Mouse (Mus musculus) CH12.LX (cell line): ENCODE measurements around the gene Coq8a. TPM values are rescaled to one million over a fixed set of nuclear protein-coding genes. Genes with fewer than 3 reads are reported as not detected.

Source experiments
- DNase-seq: peaks from one replicate; pipeline ENCODE4 v3.0.0-alpha.2; 2013; ENCODE audit errors: extremely low read depth
- H3K27ac ChIP-seq: 2 replicates; pipeline ENCODE4 v1.5.1; 2012; ENCODE audit warnings: low read depth, mild to moderate bottlenecking, control low read depth, moderate library complexity; ENCODE audit not compliant: insufficient read depth
- H3K27me3 ChIP-seq: replicated peaks from 2 replicates; pipeline ENCODE3; 2012; ENCODE audit warnings: inconsistent platforms
- H3K36me3 ChIP-seq, 2 experiments: replicated peaks in 1 of 2; 2 replicates each; pipeline versions ENCODE3 to v1.6.1; 2012; ENCODE audit warnings: inconsistent platforms in 1 of 2, low read length in 1 of 2, mild to moderate bottlenecking in 1 of 2, mixed read lengths in 1 of 2, moderate library complexity in 1 of 2; ENCODE audit not compliant: control insufficient read depth in 1 of 2, insufficient read depth in 1 of 2
- H3K4me1 ChIP-seq, 2 experiments: 2 replicates each; pipeline ENCODE4 v1.6.1; 2012; ENCODE audit warnings: inconsistent platforms in 1 of 2, moderate library complexity in 1 of 2; ENCODE audit not compliant: insufficient read depth in 2 of 2, control insufficient read depth in 1 of 2
- H3K4me2 ChIP-seq: 2 replicates; pipeline ENCODE4 v1.6.1; 2012; ENCODE audit warnings: low read depth, mild to moderate bottlenecking, control low read depth; ENCODE audit not compliant: poor library complexity, insufficient read depth, severe bottlenecking
- H3K4me3 ChIP-seq, 3 experiments: fragments of 150-350 bp in 1 of 3; sonication (generic) in 1 of 3; replicated peaks in 1 of 3; 2 replicates each; pipeline versions ENCODE3 to v1.5.1; 2011 to 2012; ENCODE audit warnings: low read depth in 2 of 3, low read length in 2 of 3, mild to moderate bottlenecking in 2 of 3, moderate library complexity in 2 of 3, control low read depth in 1 of 3, improper control_type of control experiment in 1 of 3, inconsistent platforms in 1 of 3, mixed read lengths in 1 of 3; ENCODE audit not compliant: poor library complexity in 1 of 3
- H3K79me2 ChIP-seq: replicated peaks from 2 replicates; pipeline ENCODE4 v1.6.1; 2012; ENCODE audit warnings: mild to moderate bottlenecking, moderate library complexity; ENCODE audit not compliant: control insufficient read depth, poor library complexity, insufficient read depth, severe bottlenecking; ENCODE audit errors: extremely low read depth
- H3K9ac ChIP-seq: 2 replicates; pipeline ENCODE4 v1.6.1; 2012; ENCODE audit warnings: low read depth, mild to moderate bottlenecking, control low read depth, moderate library complexity; ENCODE audit not compliant: insufficient read depth
- H3K9me3 ChIP-seq: replicated peaks from 2 replicates; pipeline ENCODE3; 2012; ENCODE audit warnings: low read length, inconsistent platforms, mixed read lengths
- ELF1 ChIP-seq: IDR thresholded peaks from 2 replicates; pipeline ENCODE4 v1.6.1; 2014; ENCODE audit warnings: low read depth, mild to moderate bottlenecking, inconsistent platforms, low read length, improper control_type of control experiment
- ETS1 ChIP-seq: conservative IDR thresholded peaks from 2 replicates; pipeline ENCODE4 v1.6.1; 2012; ENCODE audit warnings: low read depth, mild to moderate bottlenecking, inconsistent platforms, low read length, improper control_type of control experiment, moderate library complexity
- GABPA ChIP-seq: IDR thresholded peaks from 2 replicates; pipeline ENCODE4 v1.6.1; 2012; ENCODE audit warnings: low read depth, low read length, improper control_type of control experiment, inconsistent platforms; ENCODE audit not compliant: insufficient replicate concordance
- JUN ChIP-seq: IDR thresholded peaks from 2 replicates; pipeline ENCODE4 v1.6.1; 2011; ENCODE audit warnings: low read depth, mild to moderate bottlenecking, low read length, improper control_type of control experiment, moderate library complexity; ENCODE audit not compliant: insufficient read depth
- JUND ChIP-seq: conservative IDR thresholded peaks from 2 replicates; pipeline ENCODE4 v1.6.1; 2011; ENCODE audit warnings: low read depth, low read length, improper control_type of control experiment
- MAFK ChIP-seq: IDR thresholded peaks from 2 replicates; pipeline ENCODE4 v1.6.1; 2011; ENCODE audit warnings: low read length, improper control_type of control experiment; ENCODE audit not compliant: insufficient replicate concordance
- MAX ChIP-seq: IDR thresholded peaks from 2 replicates; pipeline ENCODE4 v1.6.1; 2011; ENCODE audit warnings: low read length, improper control_type of control experiment
- MAZ ChIP-seq: IDR thresholded peaks from 2 replicates; pipeline ENCODE4 v1.6.1; 2012; ENCODE audit warnings: low read depth, mild to moderate bottlenecking, inconsistent platforms, low read length, improper control_type of control experiment, moderate library complexity
- MEF2A ChIP-seq: IDR thresholded peaks from 2 replicates; pipeline ENCODE4 v1.6.1; 2014; ENCODE audit warnings: low read depth, mild to moderate bottlenecking, inconsistent platforms, low read length, improper control_type of control experiment, borderline replicate concordance
- MXI1 ChIP-seq: IDR thresholded peaks from 2 replicates; pipeline ENCODE4 v1.6.1; 2011; ENCODE audit warnings: mild to moderate bottlenecking, low read depth, low read length, improper control_type of control experiment
- NELFE ChIP-seq: IDR thresholded peaks from 2 replicates; pipeline ENCODE4 v1.6.1; 2011; ENCODE audit warnings: low read depth, low read length, improper control_type of control experiment
- NRF1 ChIP-seq: IDR thresholded peaks from 2 replicates; pipeline ENCODE4 v1.6.1; 2014; ENCODE audit warnings: low read depth, mild to moderate bottlenecking, inconsistent platforms, low read length, improper control_type of control experiment, moderate library complexity
- RAD21 ChIP-seq: IDR thresholded peaks from 2 replicates; pipeline ENCODE4 v1.6.1; 2011; ENCODE audit warnings: low read depth, mild to moderate bottlenecking, low read length, improper control_type of control experiment, moderate library complexity
- RCOR1 ChIP-seq: conservative IDR thresholded peaks from 2 replicates; pipeline ENCODE4 v1.6.1; 2012; ENCODE audit warnings: low read depth, mild to moderate bottlenecking, inconsistent platforms, low read length, improper control_type of control experiment
- TBP ChIP-seq: conservative IDR thresholded peaks from 2 replicates; pipeline ENCODE4 v1.6.1; 2011; ENCODE audit warnings: low read depth, low read length, improper control_type of control experiment
- UBTF ChIP-seq: IDR thresholded peaks from 2 replicates; pipeline ENCODE4 v1.6.1; 2012; ENCODE audit warnings: low read depth, mild to moderate bottlenecking, inconsistent platforms, low read length, improper control_type of control experiment, moderate library complexity
- USF2 ChIP-seq: conservative IDR thresholded peaks from 2 replicates; pipeline ENCODE4 v1.6.1; 2011; ENCODE audit warnings: low read depth, low read length, improper control_type of control experiment
- ZMIZ1 ChIP-seq: IDR thresholded peaks from 2 replicates; pipeline ENCODE4 v1.6.1; 2012; ENCODE audit warnings: low read depth, mild to moderate bottlenecking, inconsistent platforms, low read length, improper control_type of control experiment
- dilution Hi-C: fragments of 300-500 bp; cut with MboI; formaldehyde crosslinking; loops from 2 replicates; pipeline ENCODE4 v1.14.3; 2020; ENCODE audit warnings: low sequenced_read_pairs; ENCODE audit not compliant: extremely low pct_unique_long_range_greater_than_20kb, extremely low pct_ligation_motif_present
- in situ Hi-C: fragments of 300-500 bp; cut with MboI; formaldehyde crosslinking; loops from 3 replicates; pipeline ENCODE4 v1.14.3; 2019; ENCODE audit warnings: low sequenced_read_pairs, low pct_ligation_motif_present, low pct_unique_long_range_greater_than_20kb, mixed read lengths
- polyA plus RNA-seq: library from polyadenylated mRNA; unstranded; fragments of >175 nt; gene quantifications from 2 replicates; pipeline ENCODE4 v1.2.1, GENCODE M21; 2012; ENCODE audit warnings: low read depth; ENCODE audit not compliant: insufficient read length
- total RNA-seq, 2 experiments: library from RNA; depleted of rRNA; stranded (reverse); fragments of 300-350 nt in 1 of 2; fragments of >200 nt in 1 of 2; gene quantifications; 2 replicates each; pipeline ENCODE4 v1.2.3; 2012 to 2014

Gene Coq8a
- total and polyA plus RNA-seq, 3 experiments, result 73.4 to 237 (median 88.1) TPM

DNA sequence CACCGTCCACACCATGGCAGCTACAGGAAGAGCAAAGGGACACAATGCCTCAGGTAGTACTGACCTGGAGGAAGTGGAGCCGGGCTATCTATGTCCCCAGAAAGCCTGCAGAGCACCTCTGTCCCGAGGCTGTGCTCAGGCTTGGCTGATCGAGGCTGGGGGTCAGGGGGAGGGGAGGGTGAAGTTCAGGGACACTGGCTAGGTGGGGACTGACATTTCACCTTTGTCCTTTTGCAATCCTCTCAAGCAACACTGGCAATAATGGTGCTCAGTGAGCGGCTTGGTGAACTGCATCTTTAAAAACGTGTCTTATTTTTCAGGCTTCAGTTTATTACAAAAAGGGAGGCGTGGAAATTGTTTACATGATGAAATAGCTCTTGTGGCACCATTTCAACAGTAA lies 30.5 kb upstream of the Coq8a start:
- Histone ChIP-seq H3K27ac (no peak overlapping the region), H3K9ac (no peak overlapping the region), H3K4me3 (no peak overlapping the region), H3K4me1 (peaks cover 8 to 30% of the 10 kb centered on the region in 2 experiments), H3K79me2 (no peaks in the 10 kb centered on the region), H3K27me3 (no peaks in the 10 kb centered on the region), H3K36me3 (peaks cover 13 to 77% of the 10 kb centered on the region in 2 experiments), H3K4me2 (no peak overlapping the region), H3K9me3 (no peaks in the 10 kb centered on the region)
- dilution Hi-C loops (no loop called here), in situ Hi-C loops (no loop called here)
- DNase-seq, result no peak
- TF ChIP-seq MAZ, result no peak
- no peak for TF ChIP-seq MEF2A
- no peak for TF ChIP-seq RCOR1
- TF ChIP-seq MXI1, result no peak
- no peak for TF ChIP-seq MAFK
- TF ChIP-seq JUND, result no peak
- TF ChIP-seq ELF1, result no peak
- no peak for TF ChIP-seq JUN
- no peak for TF ChIP-seq NRF1
- no peak for TF ChIP-seq USF2
- no peak for TF ChIP-seq ZMIZ1

DNA sequence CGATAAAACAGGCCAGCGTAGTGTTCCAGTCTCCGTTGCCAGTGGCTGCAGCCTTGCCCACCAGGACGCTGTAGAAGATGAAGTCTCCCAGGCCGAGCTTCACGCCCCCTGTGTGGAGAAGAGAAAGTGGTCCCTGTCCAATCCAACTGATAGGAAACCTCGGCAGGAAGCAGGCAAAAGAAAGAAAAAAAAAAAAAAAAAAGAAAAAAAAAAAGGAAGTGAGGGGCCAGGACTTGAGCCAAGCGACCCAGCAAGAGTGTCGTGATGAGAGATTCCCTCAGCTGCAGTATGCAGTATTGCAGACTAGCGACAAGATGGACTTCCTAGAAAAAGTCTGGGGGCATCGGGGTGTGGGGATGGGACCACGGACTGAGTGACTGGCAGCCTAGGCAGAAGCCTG lies 29.5 kb upstream of the Coq8a start:
- Histone ChIP-seq H3K4me1 (peaks cover 8 to 30% of the 10 kb centered on the region in 2 experiments), H3K36me3 (peaks cover 13 to 68% of the 10 kb centered on the region in 2 experiments)

More for the DNA sequence above, 29.5 kb upstream of the Coq8a start:
- no peak for DNase-seq
- H3K9me3 ChIP-seq, result no peaks in the 10 kb centered on the region
- H3K27ac ChIP-seq, result no peak overlapping the region
- in situ Hi-C loops (no loop called here), dilution Hi-C loops (no loop called here)
- H3K4me3 ChIP-seq, result no peak overlapping the region
- no peak overlapping the region for H3K4me2 ChIP-seq
- no peaks in the 10 kb centered on the region for H3K27me3 ChIP-seq
- TF ChIP-seq JUND (no peak), MAX (no peak), RAD21 (no peak), USF2 (no peak), GABPA (no peak), TBP (no peak), UBTF (no peak), ZMIZ1 (no peak), NELFE (no peak), ETS1 (no peak)
- H3K9ac ChIP-seq, result no peak overlapping the region
- H3K79me2 ChIP-seq, result no peaks in the 10 kb centered on the region
